Mouse (Mus musculus) lung, postnatal 36 days (tissue): ENCODE results near the gene Strada.

ENCODE experiments used
- DNase-seq: peaks from one replicate; pipeline ENCODE4 v3.0.0; 2022; ENCODE audit warnings: mixed read lengths

Gene Strada

GRCm38 (mm10) chr11:106180449-106180801 lies 21.5 kb downstream of the Strada start:
- DNase-seq: no peak

DNA sequence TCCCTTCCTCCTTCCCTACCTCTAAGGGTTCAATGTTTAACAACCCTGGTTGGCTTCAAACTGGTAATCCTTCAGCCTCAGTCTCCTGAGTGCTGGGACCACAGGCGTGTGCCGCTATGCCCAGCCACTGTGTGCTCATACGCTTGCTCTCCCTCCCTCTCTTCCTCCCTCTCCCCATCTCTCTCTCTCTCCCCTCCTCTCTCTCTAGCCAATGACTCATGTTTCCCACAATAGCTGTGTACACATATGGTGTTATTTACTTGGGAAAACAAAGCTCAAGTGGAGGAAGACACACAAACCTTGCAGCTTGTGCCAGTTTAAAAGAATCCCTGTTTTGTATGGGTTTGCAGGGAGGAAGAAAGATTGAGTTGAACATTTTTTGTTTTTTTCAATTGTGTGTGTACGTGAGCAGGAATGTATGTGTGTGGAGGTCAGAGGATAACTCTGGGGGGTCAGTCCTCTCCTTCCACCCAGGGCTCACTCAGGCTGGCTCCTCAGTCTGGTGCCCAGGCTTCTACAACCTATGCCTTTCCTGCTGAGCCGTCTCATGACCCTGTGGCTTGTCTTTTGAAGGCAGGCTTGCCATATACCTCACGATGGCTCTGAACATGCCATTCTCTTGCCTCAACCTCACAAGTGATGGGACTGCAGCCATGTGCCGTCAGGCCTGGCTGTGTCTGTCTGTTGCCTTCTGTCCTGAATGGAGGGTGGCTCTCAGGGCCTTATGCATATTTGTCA lies 22.1 kb downstream of the Strada start:
- no peak for DNase-seq

DNA sequence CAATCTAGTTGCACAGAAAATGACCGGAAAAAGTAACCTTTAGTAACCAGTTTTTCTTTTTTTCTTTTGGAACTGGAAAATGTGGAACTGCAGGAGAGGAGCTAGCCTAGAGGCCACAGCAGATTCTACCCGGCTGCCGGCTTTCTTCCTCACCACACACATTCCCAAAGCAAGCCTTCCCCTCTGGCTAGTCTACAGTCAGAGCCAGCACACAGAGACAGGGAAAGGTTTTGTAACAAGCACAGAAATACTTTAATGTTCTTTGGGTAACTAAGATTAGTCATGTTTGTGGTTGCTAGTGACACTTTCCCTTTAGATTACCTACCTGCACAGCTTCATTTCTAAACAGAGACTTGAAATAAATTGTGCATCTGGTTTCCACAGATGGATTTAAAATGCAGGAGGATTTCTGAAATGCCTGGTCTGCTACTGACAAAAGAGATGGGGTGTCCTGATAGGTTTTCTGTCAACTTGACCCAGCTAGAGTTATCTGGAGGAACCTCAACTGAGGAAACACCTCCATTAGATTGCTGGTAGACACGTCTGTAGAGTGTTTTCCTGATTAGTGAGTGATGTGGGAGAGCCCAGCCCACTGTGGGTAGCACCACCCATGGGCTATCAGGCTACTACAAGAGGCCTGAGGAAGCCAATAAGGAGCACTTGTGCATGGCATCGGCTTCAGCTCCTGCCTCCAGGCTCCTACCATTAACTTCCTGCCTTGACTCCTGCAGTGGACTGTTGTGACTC lies 23.8 kb downstream of the Strada start:
- no peak for DNase-seq

DNA sequence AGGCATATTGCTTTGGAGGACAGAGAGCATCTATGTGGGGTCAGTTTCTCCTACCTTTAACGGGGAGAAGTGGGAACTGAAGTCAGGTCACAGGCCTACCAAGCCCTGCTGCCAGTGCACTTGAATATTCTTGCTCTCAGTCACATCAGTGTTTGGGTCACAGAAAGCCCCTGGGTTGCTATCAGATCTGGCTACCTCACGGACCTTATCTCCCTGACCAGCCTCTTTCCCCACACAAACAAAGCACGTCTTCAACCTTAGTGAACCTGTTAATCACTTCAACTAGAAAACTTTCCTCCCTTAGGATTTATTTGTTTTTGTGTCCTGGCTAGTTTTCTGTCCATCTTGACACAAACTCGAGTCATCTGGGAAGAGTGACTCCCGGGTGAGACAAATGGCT lies 25.6 kb downstream of the Strada start:
- no peak for DNase-seq

GRCm38 (mm10) chr11:106175081-106175480 lies 26.9 kb downstream of the Strada start:
- DNase-seq: no peak

DNA sequence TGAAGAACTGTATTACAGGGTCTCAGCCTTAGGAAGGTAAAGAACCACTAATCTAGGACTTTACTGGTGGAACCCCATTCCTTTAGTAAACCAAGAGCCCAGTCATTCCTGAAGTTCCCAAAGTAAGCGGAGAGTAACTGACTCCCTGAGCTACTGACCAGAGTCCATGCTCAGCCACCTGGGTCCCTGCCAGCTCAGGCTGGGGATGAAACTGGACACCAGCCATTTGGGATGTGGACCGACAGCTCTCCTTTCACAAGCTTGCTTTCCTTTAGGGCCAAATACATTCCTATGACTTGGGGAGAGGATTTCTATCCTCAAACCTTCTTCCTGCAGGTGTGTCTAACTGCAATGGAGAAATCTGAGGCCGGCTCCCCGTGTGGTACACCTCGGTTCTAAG lies 27.6 kb downstream of the Strada start:
- no peak for DNase-seq

DNA sequence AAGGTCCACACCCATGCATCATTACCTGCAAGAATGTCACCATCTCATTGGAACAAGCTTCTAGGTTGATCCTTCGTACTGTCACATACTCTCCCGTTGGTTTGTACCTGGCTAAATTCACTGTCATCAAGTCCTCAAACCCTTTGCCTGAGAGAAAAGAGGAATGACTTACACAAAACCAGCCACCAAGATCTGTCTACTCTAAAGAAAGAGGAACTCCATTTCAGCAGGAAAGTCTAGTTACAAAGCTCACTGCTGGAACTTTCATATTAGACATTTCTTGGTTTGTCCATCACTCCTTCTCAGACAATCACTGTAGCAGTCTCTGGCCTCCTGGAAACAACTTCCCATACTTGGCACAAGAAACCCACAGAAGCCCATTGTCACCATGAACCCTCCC lies 28.7 kb downstream of the Strada start:
- no peak for DNase-seq

GRCm38 (mm10) chr11:106170807-106171206 lies 31.2 kb downstream of the Strada start:
- peak; percentile 83 for DNase-seq

DNA sequence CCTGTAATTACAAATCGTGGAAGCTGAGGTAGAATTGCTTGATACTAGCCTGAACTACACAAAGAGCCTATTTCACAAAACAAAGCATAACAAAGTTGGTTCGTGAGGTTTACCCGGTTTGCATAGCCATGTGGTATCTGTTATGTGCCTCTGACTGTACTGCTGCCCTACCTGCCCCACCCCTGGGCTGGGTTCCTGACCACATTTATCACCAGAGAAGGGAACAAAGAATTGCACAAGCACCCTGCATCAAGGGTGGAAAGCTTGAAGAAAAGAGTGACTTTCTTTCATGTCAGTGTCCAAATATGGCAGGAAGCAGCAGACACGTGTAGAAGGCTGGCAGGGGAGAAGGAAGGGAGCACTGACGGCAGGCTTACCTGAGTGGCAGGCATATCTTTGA lies 34.5 kb downstream of the Strada start:
- peak; percentile 53 for DNase-seq

DNA sequence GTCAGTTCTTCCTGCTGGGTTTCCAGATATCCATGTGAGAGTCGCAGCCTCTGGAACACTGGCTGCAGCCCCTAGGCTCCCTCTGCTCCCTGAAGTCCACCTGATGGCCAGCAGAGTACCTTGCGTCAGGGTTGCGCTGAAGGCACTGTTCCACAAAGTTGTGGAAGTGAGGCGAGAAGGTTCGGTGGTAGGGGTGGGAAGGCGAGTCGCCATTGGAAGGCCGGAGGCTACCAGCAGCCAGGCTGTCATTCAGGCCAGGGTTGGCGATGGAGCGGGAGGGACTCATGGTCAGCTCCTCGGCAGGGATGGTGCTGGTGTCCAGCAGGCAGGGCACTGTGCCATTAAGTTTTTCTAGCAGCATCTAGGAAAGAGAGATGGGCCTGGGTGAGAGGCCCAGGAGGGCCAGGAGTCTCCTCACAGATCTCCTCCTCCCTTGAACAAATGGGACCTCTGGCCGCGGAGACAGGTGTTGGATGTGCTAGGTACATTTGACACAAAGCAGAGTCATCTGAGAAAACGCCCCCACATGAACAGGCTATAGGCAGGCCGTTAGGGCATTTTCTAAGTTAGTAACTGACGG lies 37.3 kb downstream of the Strada start:
- DNase-seq: no peak

GRCm38 (mm10) chr11:106163546-106163945 lies 38.4 kb downstream of the Strada start:
- DNase-seq: peak; percentile 32

GRCm38 (mm10) chr11:106162237-106162636 lies 39.7 kb downstream of the Strada start:
- no peak for DNase-seq

- peak; percentile 58 for DNase-seq
These were observed 40.9 kb downstream of the Strada start, which contains the start of the genes Gm10840 and Limd2 for GRCm38 (mm10) chr11:106160841-106161721. Gene Gm10840, plus strand, starts transcription at chr11:106160850. Gene Limd2, minus strand, starts transcription at chr11:106160860.

- peak; percentile 85 for DNase-seq
These were observed 41.8 kb downstream of the Strada start for GRCm38 (mm10) chr11:106159921-106160840.

DNA sequence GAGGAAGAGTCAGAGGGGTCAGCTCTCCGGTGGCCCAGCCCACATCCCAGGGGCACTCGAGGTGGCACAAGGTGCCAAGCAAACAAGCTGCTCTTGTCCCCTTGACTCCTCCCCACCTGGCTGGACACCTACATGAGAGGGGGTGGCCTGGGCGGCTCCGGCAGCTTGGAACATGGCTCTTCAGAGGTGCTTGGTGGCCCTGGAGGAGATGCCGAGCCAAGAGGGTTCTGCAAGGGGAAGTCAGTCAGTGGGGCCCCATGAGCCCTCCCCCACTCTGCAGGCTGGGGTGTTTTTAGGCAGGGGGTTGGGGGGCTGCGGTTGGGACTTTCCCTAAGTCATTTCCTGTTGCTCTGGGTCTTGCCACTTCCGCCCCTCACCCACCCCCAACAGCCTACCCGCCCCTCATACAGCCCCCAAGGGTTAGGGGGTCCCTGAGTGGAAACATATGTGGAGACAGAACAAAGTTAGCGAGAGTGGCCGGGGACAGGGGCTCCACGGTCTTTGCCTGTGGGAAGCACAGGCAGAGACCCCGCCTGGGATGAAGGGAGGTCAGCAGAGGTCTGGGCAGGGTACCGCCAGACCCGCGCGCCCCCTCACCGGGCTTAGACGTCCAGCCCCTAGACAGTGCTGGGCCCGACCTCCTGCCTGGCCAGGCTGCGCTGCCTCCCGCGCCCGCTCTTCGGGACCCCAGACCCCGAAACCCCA lies 42.6 kb downstream of the Strada start:
- peak; percentile 89 for DNase-seq

- no peak for DNase-seq
These were observed 43.1 kb downstream of the Strada start for GRCm38 (mm10) chr11:106158930-106159215.

DNA sequence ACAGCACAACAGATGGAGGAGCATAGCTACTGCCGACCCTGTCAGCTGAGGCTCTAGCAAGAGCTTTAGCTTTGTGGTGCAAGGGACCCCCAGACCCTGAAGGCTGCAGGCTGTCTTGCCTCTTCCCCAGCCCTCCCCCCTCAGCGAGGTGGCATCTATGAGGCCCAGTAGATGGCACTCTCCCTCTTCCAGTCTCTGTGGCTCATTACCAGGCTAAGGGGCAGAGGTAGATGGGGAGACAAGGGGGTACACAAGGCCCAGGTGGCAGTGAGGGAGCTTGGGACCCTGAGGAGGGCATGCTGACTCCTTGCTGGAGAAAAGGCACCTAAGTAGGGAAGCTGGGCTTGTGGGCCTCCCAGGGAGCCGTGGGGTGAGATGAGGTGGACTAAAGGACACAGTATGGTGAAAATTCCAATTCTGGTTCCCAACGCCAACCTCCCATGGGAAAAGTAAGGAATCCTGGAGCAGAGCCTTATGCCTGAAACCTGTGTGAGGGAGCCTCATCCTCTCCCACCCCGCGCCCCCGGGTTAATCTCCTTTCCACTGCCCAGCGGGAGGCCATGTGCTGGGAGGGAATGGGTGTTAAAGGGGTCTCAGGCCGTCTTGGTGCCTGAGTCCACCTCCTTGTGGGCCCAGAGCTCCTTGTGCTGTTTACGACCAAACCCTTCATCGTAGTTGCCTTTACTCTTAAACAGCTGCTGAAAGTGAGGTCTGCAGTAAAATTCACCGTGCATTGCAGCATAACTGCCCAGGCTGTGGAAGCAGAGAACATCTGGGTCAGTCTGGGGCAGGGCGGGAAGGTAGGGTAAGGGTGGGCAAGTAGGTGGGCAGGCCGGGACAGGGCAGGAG lies 43.7 kb downstream of the Strada start:
- DNase-seq: peak; percentile 50

- DNase-seq: no peak
These were observed 44.8 kb downstream of the Strada start for GRCm38 (mm10) chr11:106157154-106157553.

- DNase-seq: no peak
These were observed 45.7 kb downstream of the Strada start for GRCm38 (mm10) chr11:106156257-106156656.

- no peak for DNase-seq
These were observed 46.2 kb downstream of the Strada start for GRCm38 (mm10) chr11:106155761-106156160.
